Mouse (Mus musculus) CD8-positive naive resting alpha-beta T cell, adult 2 months (primary cell): ENCODE measurements at regions not wholly inside any gene's neighbourhood (a gene's known extent, or its start where the extent isn't known, plus 50 kb on each side); places are given as distances from the start of the nearest gene placed in this dataset.

Source experiments
- DNase-seq, 2 experiments: peaks; one replicate each; pipeline ENCODE4 v3.0.0; 2022; ENCODE audit warnings: low read depth in 2 of 2, low spot score in 2 of 2

DNA sequence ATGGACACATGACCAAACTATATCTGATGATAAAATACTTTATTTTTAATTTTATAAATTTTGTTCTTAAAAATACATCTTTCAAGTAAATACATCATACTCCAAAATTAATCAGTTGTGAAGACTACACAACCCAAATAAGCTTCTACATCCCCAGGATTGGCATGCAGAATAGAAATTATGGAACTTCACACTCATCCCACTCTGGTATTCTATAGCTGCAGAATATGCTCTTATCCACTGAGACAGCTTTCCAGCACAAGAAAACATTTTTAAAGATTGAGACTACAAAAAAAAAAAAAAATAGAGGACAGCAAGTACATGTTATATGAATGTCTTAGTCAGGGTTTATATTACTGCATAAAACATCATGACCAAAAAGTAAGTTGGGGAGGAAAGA lies 94.4 kb downstream of the Gm11232 start:
- no peak for DNase-seq

DNA sequence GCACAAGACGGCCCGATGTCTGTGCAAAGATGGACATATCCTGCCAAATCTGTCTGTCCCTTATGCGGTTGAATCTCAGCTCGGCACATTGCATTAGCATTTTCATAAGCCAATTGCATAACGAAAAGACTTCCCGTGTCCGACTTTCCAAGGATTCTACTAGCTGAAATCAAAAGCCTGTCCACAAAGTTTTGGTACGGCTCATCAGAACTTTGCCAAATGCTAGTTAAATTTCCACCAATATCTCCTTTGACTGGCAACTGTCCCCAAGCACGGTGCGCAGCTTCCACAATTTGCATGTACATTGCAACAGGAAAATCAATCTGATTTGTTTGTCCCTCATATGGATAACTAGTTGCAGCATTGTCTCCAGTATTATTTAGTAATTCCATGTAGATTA lies 117.2 kb downstream of the Gm11232 start:
- no peak for DNase-seq

DNA sequence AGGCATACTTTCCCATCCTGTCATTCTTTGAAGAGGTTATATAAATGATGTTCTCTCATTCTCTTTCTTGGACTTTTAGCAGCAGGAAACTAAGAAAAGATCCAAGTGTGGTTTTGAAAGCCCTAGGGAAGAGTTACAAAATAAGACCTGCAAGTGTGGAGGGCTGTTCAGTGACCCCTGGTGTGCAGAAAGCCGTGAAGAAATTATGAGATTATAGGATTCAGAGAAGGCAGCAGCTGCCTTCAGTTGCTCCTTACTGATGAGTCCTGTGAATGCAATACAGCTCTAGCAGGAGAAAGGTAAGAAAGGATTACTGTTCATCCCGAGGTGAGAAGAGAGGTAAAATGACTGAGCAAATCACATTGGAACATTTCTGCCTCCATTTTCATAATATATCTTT lies 130.7 kb downstream of the Gm11232 start:
- DNase-seq: no peak

DNA sequence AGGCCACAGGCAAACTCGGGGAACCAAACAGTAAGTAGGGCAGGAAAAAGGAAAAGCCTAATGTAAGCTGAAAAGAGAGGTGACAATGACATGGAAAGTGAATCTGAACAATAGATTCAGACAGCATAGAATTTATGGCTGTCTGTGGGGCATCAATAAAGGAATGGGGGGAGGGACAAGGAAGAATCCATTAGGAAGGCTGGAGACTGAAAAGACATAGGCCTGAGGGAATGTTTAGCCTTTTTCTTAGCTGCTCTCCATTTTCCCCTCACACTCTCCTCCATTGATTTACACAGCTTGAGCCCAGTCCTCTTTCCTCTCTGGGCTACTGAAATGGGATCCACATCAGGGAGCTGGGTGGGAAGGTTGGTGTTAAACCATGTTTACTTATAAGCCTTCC lies 131.1 kb downstream of the Gm11232 start:
- no peak for DNase-seq

DNA sequence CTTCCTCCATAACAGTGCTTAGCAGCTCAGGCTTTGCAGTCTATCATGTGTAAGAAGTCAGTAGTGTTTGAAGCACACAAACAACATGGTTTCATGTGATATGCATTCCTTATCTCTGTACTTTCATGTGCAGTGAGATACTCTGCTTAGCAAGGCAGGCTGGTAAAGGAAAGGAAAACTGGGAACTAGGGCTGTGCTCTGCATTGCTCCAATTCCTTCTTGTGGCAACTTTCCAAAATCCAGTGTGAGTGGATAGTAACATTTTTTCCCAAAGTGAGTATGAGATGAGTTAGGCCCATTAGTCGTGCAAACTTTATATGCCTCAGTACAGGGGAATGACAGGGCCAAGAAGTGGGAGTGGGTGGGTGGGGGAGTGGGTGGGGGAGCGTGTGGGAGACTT lies 133.0 kb downstream of the Gm11232 start:
- no peak for DNase-seq

DNA sequence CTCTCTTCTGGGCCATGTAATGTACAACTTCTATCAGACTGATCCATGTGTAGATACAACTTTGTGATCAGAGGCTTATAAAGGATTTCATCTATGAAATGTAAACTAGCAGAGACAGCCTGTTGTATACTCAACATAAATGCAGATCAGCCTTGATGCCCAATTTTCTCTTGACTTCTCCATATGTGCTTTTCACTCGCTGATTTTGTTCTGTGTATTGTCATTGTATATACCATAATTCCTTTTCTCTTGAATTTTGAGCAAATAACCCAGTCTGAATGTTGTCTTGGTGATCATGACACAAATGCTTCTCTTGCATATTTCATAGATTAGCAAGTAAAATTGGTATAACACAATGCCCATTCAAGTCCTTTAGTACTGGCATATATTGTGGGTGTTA lies 144.0 kb downstream of the Gm11232 start:
- no peak for DNase-seq

DNA sequence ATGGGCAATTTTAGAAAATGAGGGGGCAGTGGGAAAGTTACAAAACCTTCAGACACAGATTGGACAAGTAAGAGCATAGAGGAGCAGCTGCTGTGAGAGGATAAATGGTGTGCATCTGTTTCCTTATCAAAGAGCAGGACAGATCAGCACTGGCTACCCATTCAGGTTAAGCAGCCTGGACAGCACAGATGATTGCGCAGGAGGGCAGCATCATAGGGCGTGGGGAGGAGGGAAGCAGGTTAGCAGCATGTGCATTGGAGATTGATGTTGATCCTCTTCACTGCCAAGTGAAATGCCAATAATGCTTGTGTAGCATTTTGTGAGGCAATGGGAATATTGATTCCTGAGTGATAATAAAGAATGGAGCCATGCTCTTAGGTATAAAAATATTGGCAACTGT lies 171.9 kb downstream of the Gm11232 start:
- DNase-seq: no peak

DNA sequence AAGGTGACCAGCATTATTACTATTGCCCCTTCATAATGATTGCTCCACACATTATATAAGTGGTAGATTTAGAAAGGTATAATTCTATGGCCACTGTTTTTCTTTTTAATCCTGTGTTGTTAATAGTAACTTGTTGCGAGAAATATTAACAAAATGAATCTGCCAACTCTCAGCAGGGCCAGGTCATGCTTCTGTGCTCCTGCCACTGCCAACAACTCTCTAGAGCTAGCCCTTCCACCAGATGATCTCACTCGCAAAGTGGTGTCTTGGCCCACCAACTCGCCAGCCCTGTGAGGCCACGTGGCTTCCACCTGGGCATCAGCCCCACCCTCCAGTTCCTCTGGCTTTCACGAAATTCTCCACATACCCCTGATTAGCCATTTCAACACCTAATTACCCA lies 197.1 kb downstream of the Gm11232 start:
- DNase-seq: no peak

DNA sequence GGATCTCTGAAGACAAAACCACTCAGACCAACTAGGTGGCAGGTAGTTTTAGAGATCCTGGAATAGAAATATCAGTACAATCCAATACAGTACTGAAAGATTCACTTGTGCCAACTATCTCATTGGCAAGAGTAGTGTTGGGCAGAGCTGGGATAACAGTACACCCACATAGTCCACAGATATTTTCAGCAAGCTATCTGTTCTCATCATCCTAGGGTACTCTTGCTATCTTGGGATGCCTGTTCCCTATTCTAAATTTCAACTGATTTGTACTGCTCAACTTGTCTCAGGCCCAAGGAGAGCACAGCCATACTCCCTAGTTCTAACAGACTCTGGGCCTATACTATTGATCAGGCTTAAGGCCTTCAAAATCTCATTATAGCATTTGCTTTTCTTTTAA lies 218.6 kb downstream of the Gm11232 start:
- no peak for DNase-seq

DNA sequence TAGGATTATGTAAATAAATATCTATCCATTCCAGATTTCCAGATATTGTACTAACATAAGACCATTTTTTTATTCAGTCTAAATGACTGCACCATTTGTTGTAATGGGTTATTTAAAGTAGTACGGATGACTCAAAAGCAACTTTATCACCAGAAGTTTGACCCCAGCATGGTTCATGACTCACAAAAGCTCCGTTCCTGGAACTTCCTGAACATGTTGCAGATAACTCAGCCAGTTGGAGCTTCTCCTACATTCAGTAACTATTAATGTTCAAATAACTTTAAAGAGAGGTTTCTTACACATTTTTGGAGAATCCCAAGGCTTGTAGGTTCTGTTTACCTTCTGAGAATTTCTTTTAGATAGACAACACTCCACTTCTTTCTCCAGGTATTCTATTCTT lies 219.8 kb downstream of the Gm11232 start:
- DNase-seq: no peak

DNA sequence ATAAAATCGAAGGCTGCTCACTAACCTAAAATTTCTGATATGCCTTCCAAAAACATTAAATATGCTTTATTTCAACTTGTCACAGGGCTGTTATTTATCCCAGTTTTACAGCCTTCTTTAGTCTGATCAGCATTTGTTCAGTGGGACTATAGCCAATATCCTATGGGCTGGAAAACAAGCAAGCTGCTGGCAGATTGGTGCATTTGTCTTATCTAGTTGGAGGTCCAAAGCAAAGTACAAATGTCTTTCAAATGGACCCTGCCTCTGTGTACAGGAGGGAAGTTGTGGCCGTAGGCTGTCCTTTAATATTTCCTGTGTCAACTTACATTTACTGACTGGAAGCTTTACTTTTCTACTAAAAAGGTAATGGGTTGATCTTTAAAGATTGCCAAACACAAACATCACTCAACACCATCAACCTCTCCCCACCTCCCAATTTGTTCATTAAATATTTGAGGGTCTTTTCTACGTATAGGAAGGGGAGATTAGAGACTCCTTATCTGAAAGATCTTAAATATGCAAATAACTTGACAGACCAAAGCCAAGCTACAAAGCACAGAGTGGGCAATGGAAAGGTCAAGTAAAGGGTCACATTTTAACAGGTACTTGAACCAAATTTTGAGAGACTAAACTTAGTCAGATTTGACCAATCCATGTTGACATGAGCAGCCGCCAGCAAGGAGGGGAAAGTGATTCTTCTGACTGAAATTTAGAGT lies 233.4 kb downstream of the Gm11232 start:
- DNase-seq: no peak

DNA sequence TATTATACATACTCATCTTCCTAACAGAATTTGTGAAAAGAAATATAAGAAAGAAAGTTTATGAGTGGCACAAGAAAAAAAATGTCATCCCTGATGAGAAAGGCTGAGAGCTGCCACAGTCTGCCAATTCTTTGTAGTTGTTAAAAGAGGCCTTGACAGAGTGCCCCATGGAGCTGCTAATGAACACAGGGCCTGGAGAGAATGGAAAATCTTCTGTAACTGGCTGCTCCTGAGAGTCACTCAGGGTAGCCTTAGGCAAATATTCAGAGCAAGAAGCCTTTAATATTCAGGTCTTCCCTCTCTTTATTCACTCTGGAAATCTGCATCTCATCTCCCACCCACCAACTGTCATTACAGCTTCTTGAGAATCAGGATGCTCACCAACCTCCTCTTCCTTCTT lies 237.0 kb downstream of the Gm11232 start:
- DNase-seq: no peak

DNA sequence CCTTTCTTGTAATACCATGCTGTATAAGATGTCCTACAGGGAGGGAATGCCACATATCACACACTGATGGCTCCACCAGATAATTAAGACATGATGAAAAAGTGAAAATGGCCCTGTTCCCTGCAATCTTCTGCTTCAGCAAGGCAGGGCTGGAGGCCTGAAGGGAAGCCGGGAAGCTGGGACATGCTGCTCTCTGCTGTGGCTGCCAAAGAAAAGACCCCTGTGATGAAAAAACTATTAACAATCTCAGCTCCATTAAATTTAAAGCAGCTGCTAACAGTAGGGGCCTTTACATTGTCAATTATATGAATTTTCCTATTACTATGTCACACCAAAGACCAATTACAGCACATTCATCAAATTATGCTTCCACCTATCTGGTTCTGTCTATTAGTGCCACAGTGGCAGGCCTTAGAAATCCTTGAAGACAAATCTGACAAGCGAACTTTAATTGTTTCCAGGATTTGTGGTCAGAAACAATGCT lies 239.8 kb downstream of the Gm11232 start:
- no peak for DNase-seq

DNA sequence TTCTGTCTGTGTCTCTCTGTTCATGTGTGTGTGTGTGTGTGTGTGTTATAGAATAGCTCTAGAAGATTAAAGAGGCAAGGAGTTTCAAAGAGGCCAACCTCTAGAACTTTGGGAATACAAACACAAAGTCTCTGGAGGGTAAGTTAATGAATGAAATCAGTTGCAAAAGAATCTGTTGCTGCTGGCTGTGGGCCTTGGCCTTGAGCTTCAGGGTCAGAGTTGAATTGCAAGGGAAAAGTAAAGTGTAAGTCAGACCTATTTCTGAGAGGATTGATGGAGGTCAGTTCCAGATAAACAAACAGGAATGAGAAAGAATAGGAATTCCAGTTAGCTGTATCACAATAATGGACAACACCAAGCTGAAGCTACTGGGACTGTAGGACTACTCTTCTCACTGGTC lies 250.9 kb downstream of the Gm11232 start:
- no peak for DNase-seq

DNA sequence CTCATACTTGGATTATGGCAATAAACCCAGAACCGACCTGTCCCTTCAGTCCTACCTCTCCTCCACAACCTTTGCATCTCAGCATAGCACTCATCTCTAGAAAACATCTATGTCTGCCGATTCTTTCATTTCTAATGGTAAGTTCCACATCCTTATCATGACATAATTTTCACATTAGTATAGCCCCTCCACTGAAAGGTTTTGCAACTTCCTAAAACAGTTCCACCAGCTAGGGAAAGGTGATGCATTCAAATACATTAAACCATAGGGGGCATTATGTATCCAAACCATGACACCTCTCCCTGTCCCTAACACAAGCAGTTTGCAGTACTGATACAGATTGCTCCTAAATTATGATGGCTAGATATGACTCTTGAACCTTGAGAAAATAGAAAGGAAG lies 268.0 kb downstream of the Gm11232 start:
- no peak for DNase-seq

DNA sequence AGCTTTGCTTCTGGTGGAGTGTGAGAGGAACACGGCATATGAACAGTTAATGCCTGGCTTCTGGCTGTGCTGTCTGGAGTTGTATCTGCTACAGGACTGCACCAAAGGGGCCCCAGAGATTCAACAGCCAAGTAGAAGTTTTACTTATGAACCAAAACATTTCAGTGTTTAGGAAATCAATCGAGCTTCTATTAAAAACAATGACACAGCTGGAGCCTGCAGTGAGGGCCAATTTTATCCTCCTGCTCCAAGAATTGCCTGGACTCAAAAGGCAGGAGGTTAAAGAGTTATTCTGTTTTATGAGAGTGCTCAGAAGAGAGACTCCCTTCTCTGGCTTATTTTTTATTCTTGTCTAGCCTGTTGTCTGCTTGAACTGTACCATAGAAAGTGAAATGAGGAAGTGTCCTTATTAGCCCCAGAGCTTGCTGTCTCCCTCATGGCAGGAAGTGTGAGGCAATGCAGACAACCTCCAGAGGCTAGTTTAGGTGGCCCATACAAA lies 269.1 kb downstream of the Gm11232 start:
- DNase-seq: no peak

DNA sequence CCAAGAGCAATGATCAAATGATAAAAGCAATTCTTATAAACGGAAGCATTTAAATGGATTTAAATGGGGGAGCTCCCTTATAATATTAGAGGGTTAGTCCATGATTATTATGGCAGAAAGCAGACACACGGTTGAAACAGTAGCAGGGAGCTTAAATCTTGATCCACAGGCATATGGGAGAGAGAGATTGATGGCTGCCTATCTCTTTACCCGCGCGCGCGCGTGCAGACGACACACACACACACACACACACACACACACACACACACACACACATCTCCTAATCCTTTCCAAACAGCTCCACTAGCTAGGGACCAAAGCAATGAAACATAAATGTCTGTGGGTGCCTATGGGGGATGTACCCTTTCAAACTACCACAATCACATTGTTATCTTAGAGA lies 269.7 kb downstream of the Gm11232 start:
- no peak for DNase-seq

DNA sequence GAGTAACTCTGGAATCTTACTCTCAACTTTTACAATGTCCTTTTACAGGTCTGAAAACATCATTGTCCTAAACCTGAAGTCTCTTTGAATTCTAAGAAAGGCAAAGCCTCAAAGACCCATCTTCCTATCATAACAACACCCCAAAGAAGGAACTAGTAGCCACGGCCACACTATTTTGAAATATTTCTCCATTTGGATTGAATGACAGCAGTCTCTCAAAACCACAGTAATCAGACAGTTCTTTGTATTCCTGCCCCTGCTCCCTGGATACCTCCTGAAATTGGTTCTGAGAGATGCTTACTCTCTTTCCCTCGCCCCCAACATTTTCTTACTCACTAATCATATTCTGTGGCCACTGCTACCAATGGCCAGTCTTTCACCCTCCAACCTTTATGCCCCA lies 276.8 kb downstream of the Gm11232 start:
- no peak for DNase-seq

DNA sequence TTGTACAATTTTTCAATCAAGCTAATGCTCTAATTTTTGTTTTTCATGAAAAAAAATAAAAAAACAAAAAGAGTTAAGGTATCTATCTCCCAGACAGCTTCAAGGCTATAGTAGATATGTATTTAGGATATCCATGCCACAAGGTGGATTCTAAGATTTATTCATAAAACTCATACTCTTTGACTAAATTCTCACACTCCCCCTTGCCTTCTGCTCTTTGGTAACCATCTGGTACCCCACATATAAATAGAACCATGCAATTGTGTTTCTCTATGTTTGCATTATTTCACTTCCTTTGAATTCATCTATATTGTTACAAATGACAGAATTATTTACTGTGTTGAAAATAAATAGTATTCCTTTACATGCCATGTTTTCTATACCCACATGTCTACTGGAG lies 287.2 kb downstream of the Gm11232 start:
- no peak for DNase-seq

DNA sequence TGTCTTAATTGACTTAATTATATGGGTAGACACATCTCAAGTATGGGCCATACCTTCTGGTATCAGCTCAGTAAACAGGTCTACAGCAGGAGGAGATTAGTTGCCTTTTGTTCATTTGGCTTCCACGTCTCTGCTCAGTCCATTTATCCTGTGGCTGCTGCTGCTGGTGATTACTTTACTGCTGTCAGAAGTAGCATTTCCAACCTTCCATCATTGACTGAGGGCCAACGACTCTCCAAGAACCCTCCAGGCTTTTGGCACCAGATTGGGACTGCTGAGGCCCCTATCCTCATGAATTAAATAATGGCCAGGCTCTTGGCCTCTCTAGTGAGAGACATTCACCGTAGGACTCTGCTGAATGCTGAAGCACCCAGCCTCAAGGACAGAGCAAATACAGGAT lies 303.0 kb downstream of the Gm11232 start:
- DNase-seq: no peak

DNA sequence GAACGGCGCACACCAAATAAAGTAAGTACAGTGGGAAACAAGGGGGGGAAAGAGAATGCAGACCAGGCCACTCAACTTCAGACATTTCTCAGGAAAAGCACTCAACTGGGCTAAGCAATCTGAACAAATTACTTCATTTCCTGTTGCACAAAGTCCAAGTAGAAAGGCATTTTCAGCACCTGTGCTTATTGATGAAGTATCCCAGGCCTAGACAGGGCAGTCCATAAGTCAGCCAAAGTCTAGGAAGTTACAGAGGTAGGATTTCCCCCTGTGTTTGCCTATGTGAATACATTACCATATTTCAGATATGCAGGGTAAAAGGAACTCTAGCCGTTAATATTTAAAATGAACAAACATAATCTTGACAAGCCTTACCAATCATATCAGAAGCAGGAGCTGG lies 304.3 kb downstream of the Gm11232 start:
- no peak for DNase-seq

DNA sequence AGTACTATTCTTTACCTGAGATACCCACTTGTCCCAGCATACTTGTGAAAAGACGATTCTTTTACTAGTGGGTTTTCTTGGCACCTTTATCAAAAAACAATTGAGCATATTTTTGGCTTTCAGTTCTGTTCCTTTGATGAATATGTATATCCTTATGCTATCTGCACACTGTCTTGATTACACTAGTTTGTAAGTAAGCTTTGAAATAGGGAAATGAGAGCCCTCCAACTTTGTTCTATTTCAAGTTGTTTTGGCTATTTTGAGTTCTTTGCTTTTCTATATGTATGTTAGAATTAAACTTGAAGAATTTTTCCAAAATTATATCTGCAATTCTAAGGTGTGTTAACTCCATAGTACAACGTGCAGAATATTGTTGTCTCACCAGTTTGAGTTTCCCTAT lies 311.3 kb downstream of the Gm11232 start:
- no peak for DNase-seq

DNA sequence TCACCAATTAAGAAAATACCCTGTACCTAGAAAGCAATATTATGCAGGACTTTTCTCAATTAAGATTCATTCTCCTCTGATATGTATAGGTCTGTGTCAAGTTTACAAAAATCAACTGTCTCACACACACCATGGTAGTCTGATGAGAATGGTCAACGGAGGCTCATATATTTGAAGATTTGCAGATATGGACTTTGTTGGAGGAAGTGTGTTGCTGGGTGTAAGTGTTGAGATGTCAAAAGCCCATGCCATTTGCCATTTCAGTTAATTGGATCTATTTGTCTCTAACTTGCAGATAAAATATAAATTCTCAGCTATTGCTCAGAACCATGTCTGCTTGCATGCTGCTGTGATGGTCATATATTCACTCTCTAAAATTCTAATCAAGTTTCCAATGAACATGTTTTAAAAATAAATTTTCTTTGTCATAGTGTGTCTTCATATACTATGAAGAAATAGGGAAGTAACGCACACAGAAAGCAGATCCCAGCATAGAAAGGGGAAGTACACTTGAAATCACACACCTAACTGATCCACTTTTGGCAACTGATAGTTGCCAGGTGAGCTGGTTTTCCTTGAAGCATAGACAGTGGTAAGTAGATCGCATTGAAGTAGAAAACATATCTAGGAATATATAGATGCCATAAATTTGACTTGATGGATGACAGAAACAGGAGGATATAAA lies 326.4 kb downstream of the Gm11232 start:
- no peak for DNase-seq
